Mouse (Mus musculus) bone marrow macrophage, adult 2 months (primary cell): ENCODE data around the gene Chit1.

Source experiments
- CTCF ChIP-seq: IDR thresholded peaks from 2 replicates; pipeline ENCODE4 v1.5.1; 2012; ENCODE audit warnings: low read depth, mild to moderate bottlenecking, low read length, moderate library complexity
- POLR2A ChIP-seq: IDR thresholded peaks from 2 replicates; pipeline ENCODE4 v1.6.1; 2012; ENCODE audit warnings: mild to moderate bottlenecking, low read depth, low read length, borderline replicate concordance

DNA sequence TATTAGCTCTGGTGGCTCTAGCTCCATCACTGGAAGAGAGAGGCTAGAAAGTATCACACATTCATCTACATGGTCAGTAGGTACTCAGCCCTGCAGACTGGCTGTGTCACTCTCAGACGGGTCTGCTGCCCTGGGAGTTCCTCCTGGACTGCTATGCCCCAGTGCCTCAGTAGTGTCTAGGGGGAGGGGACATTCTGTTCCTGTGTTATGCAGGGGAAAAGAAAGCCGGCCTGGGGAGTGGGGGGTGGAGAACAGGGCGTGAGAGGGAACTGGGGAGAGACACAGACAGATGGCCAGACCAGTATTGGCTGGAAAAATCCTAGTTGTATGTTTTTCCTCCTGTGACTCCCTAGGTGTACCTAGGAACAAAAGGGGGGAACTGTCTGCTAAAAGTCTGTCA lies 25.0 kb upstream of the Chit1 start:
- TF ChIP-seq CTCF (no peak), POLR2A (no peak)
